Mouse (Mus musculus) kidney, adult 8-10 months (tissue): ENCODE data around the gene Ghrhr.
A peak's percentile ranks its signal among the peaks of the same experiment; 100 is the strongest.

Experiments
- DNase-seq, 2 experiments: peaks; one replicate each; pipeline ENCODE4 v3.0.0; 2022

Ghrhr gene

GRCm38 (mm10) chr6:55376076-55376475 is at the start of gene Ghrhr:
Gene Ghrhr (plus strand): TSS chr6:55376295.
- DNase-seq: no peak

GRCm38 (mm10) chr6:55326299-55326698 is 49.8 kb upstream of the Ghrhr start:
- no peak for DNase-seq

- DNase-seq: no peak
Measured at GRCm38 (mm10) chr6:55327326-55327725, 48.8 kb upstream of the Ghrhr start.

GRCm38 (mm10) chr6:55328179-55328578 is 47.9 kb upstream of the Ghrhr start:
- peak; percentile 78 to 80 for DNase-seq

- DNase-seq: no peak
Measured at GRCm38 (mm10) chr6:55331315-55331714, 44.8 kb upstream of the Ghrhr start.

GRCm38 (mm10) chr6:55332100-55332772 is 43.9 kb upstream of the Ghrhr start:
- DNase-seq: no peak

- DNase-seq: no peak
Measured at GRCm38 (mm10) chr6:55332773-55333109, 43.4 kb upstream of the Ghrhr start.

- peak; percentile 90 to 92 for DNase-seq
Measured at GRCm38 (mm10) chr6:55335989-55336514, 40.0 kb upstream of the Ghrhr start, which contains the start of gene Aqp1. Gene Aqp1 (plus strand): TSS chr6:55336432.

- peak in 1 of 2 experiments; percentile 44 for DNase-seq
Measured at GRCm38 (mm10) chr6:55337242-55337641, 38.9 kb upstream of the Ghrhr start.

GRCm38 (mm10) chr6:55338077-55338476 is 38.0 kb upstream of the Ghrhr start:
- DNase-seq: peak; percentile 93 to 97

- DNase-seq: no peak
Measured at GRCm38 (mm10) chr6:55338934-55339825, 36.9 kb upstream of the Ghrhr start.

GRCm38 (mm10) chr6:55341688-55342087 is 34.4 kb upstream of the Ghrhr start:
- DNase-seq: no peak

GRCm38 (mm10) chr6:55342328-55342727 is 33.8 kb upstream of the Ghrhr start:
- no peak for DNase-seq

GRCm38 (mm10) chr6:55343446-55343845 is 32.6 kb upstream of the Ghrhr start:
- DNase-seq: no peak

- DNase-seq: no peak
Measured at GRCm38 (mm10) chr6:55344291-55345016, 31.6 kb upstream of the Ghrhr start.

GRCm38 (mm10) chr6:55345264-55345663 is 30.8 kb upstream of the Ghrhr start:
- no peak for DNase-seq

GRCm38 (mm10) chr6:55346491-55346890 is 29.6 kb upstream of the Ghrhr start:
- no peak for DNase-seq

GRCm38 (mm10) chr6:55347711-55348571 is 28.2 kb upstream of the Ghrhr start:
- DNase-seq: no peak

GRCm38 (mm10) chr6:55349231-55349630 is 26.9 kb upstream of the Ghrhr start:
- DNase-seq: no peak

GRCm38 (mm10) chr6:55350383-55350952 is 25.6 kb upstream of the Ghrhr start:
- no peak for DNase-seq

GRCm38 (mm10) chr6:55351712-55352111 is 24.4 kb upstream of the Ghrhr start:
- DNase-seq: peak in 1 of 2 experiments; percentile 72
